Mouse (Mus musculus): ENCODE data around the gene Pnp2. TPM values are rescaled to one million over a fixed set of nuclear protein-coding genes. Genes with fewer than 3 reads are reported as not detected.
"Not testable (repeated sequence)": the region's sequence is repeated elsewhere in the genome, so short reads cannot be mapped to it uniquely, and the experiment has no call there.

Pnp2 gene
- total RNA-seq (2017): 3.5 and 4.7 TPM in 2 replicates

DNA sequence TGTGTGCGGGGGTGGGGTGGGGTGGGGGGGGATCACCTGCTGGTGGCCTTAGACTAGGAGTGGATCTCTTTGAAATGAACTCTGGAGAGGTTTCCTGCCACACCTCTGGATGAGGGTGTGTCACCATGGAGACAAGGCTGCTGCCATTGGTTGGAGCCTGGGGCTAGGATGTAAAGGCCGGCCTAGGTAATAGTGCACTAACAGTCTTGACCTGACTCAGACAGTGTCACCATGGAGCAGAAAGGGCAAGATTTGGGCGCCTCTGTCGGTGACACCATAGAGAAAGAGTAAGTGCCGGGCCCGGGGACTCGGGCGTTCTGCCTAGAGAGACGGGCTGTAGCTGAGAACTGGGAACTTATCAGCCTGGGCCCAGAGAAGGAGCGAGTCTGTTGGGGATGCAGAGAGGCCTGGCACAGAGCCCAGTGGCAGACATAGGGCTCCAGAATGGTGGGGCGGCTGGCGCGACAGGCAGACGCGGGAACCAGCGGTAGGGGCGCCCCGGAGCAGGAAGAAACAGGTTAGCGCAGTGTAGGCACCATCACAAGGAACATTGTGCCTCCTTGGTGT, at the start of gene Pnp2:
Gene Pnp2, plus strand, starts transcription at position 51 of the 567 bp plus-strand sequence.
- peak; percentile 85 to 94 for ATAC-seq (replicated peaks in 1 of 2; ENCODE audit: insufficient read depth in 1 of 2, low FRiP score in 2 of 2, low TSS enrichment in 1 of 2, low read depth in 1 of 2, poor library complexity in 2 of 2, severe bottlenecking in 2 of 2)

DNA sequence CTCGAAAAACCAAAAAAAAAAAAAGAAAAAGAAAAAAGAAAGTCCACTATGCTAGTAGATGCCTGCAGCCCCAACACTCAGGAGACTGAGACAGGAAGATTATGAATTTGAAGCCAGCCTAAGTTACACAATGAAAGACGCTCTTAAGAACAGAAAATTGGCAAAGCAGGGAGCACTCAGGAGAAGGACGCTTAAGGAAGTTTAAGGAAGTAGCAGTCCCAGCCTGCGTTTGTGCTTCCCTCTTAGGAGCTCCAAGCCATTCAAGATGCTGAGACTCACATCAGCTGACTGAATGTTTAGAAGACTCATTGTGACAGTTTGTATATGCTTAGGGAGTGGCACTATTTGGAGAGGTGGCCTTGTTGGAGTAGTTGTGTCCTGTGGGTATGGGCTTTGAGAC, 47.7 kb upstream of the Pnp2 start:
- ATAC-seq (replicated peaks in 1 of 2; ENCODE audit: insufficient read depth in 1 of 2, low FRiP score in 2 of 2, low TSS enrichment in 1 of 2, low read depth in 1 of 2, poor library complexity in 2 of 2, severe bottlenecking in 2 of 2): no peak

GRCm38 (mm10) chr14:50911356-50911755, 44.4 kb upstream of the Pnp2 start:
- no peak for ATAC-seq (replicated peaks in 1 of 2; ENCODE audit: insufficient read depth in 1 of 2, low FRiP score in 2 of 2, low TSS enrichment in 1 of 2, low read depth in 1 of 2, poor library complexity in 2 of 2, severe bottlenecking in 2 of 2)

- ATAC-seq (replicated peaks in 1 of 2; ENCODE audit: insufficient read depth in 1 of 2, low FRiP score in 2 of 2, low TSS enrichment in 1 of 2, low read depth in 1 of 2, poor library complexity in 2 of 2, severe bottlenecking in 2 of 2): not testable (repeated sequence)
Measured at GRCm38 (mm10) chr14:50923437-50923836, 32.4 kb upstream of the Pnp2 start.

DNA sequence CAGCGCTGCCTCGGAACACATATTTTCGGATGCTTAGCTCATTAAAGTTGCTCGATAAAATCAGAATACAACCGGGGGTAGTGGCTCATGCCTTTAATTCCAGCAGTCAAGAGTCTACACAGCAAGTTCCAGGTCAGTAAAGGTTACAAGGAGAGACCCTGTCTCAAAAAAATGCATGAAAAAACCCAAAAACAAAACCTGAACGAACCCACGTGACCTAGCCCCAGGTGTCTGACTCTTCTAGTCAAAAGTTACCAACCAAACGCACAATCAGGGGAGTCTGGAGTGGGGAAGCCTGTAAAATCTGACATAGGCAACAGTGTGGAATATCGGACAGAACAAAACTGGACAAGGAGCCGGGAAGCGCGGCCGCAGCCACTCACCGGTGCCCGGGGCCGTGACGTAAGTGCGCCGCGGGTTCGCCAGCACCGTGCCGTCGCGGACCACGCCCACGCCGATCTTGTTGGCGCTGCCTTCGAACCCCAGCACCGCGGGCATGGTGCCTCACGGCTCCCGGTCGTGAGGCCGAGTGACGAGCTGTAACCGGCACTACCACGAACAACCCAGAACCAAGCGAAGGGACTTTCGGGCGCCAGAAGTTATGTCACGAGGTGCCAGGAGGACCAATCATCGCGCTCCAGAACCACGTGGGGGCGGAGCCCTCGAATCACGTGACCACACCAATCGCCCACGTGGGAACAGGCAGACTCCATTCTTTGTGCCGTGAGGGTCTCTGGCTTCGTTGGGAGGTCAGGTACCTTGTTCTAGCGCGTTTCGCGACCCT, 31.3 kb upstream of the Pnp2 start, which contains the start of the genes Osgep and Apex1:
Gene Osgep, minus strand, starts transcription at position 613 of the 784 bp plus-strand sequence.
Gene Apex1, plus strand, starts transcription at position 688 of the 784 bp plus-strand sequence.
- ATAC-seq (replicated peaks in 1 of 2; ENCODE audit: insufficient read depth in 1 of 2, low FRiP score in 2 of 2, low TSS enrichment in 1 of 2, low read depth in 1 of 2, poor library complexity in 2 of 2, severe bottlenecking in 2 of 2): peak; percentile 91 to 93

GRCm38 (mm10) chr14:50925111-50925920, 30.5 kb upstream of the Pnp2 start:
- peak in 1 of 2 experiments; percentile 34; a peak in 1 of 4 replicates for ATAC-seq (replicated peaks in 1 of 2; ENCODE audit: insufficient read depth in 1 of 2, low FRiP score in 2 of 2, low TSS enrichment in 1 of 2, low read depth in 1 of 2, poor library complexity in 2 of 2, severe bottlenecking in 2 of 2)

DNA sequence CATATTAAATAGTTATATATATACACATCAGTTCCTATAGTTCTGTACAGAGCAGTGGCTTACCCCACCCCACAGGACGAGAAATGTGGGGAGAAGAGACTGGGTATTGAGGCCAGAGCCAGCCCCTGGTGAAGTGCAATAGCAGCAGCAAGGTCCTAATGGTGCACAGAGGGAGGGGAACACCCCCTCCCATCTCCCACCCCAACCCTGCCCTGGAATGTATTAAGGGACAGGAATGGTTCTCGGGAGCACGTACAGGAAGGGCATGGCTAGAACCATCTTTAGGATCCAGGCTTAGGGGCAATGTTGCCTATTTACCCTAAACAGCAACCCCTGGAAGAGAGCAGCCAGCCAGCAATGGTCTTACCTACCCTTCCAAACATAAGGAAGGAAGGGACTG, 28.4 kb upstream of the Pnp2 start:
- ATAC-seq (replicated peaks in 1 of 2; ENCODE audit: insufficient read depth in 1 of 2, low FRiP score in 2 of 2, low TSS enrichment in 1 of 2, low read depth in 1 of 2, poor library complexity in 2 of 2, severe bottlenecking in 2 of 2): no peak

DNA sequence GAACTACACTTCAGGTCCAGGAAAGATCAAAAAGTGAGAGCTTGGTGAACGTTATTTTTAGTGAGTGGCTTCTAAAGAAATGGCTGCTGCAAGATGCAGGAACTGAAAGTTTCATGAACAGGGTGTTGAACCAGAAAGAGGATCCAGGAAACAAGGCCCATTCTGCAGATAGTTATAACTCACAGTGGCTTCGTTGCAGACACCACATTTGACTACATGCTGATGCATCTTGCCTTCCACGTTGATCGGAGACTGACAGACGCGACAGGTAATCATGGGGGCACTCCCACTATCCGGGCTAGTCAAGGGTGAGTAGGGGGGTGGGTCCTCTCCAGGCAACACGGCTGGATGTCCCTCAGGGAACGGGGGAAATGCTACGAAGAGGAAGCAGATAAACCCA, 25.8 kb upstream of the Pnp2 start:
- no peak for ATAC-seq (replicated peaks in 1 of 2; ENCODE audit: insufficient read depth in 1 of 2, low FRiP score in 2 of 2, low TSS enrichment in 1 of 2, low read depth in 1 of 2, poor library complexity in 2 of 2, severe bottlenecking in 2 of 2)

- peak in 1 of 2 experiments; percentile 6; a peak in 1 of 4 replicates for ATAC-seq (replicated peaks in 1 of 2; ENCODE audit: insufficient read depth in 1 of 2, low FRiP score in 2 of 2, low TSS enrichment in 1 of 2, low read depth in 1 of 2, poor library complexity in 2 of 2, severe bottlenecking in 2 of 2)
Measured at GRCm38 (mm10) chr14:50930377-50930753, 25.4 kb upstream of the Pnp2 start.

DNA sequence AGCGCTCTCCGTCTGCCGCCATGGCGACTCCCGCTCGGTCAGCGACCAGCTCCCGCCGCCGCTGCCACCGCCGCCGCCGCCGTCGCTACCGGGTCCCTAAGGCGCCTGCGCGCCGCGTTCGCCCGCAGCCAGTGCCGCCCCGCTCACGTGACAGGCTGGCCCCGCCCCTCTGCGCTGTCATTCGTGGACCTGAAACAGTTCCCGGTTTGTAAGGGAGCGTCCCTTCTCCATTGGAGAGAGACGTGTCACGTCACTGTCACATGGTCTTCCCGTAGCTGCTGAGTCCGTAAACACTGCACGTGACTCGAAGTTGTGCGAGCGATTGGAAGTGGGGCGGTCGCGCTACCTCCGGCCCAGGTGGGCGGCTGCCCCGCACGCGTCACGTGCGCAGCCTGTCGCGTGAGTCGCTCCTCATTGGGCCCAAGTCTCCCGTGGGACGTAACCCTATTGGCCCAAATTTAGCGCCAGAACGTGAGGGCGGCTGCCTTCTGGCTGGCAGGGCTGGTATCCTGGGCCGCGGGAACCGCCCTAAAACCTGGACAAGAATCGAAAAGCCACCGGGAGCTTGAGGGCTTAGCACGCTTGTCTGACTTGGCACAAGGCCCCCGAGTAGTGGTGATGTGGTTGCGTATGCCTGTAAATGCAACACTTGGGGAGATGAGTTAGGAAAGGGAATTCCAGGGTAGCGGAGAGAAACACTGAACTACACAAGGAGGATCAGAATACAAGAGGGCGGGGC, 24.9 kb upstream of the Pnp2 start, which contains the start of the genes Pip4p1 and Pnp:
Gene Pip4p1, minus strand, starts transcription at position 103 of the 739 bp plus-strand sequence.
Gene Pnp, plus strand, starts transcription at position 329 of the 739 bp plus-strand sequence.
- peak; percentile 97 to 98 for ATAC-seq (replicated peaks in 1 of 2; ENCODE audit: insufficient read depth in 1 of 2, low FRiP score in 2 of 2, low TSS enrichment in 1 of 2, low read depth in 1 of 2, poor library complexity in 2 of 2, severe bottlenecking in 2 of 2)

- ATAC-seq (replicated peaks in 1 of 2; ENCODE audit: insufficient read depth in 1 of 2, low FRiP score in 2 of 2, low TSS enrichment in 1 of 2, low read depth in 1 of 2, poor library complexity in 2 of 2, severe bottlenecking in 2 of 2): peak in 1 of 2 experiments; percentile 17; a peak in 2 of 4 replicates
Measured at GRCm38 (mm10) chr14:50931493-50932020, 24.2 kb upstream of the Pnp2 start.

- no peak for ATAC-seq (replicated peaks in 1 of 2; ENCODE audit: insufficient read depth in 1 of 2, low FRiP score in 2 of 2, low TSS enrichment in 1 of 2, low read depth in 1 of 2, poor library complexity in 2 of 2, severe bottlenecking in 2 of 2)
Measured at GRCm38 (mm10) chr14:50936649-50937048, 19.1 kb upstream of the Pnp2 start.

- peak in 1 of 2 experiments; percentile 47; a peak in 2 of 4 replicates for ATAC-seq (replicated peaks in 1 of 2; ENCODE audit: insufficient read depth in 1 of 2, low FRiP score in 2 of 2, low TSS enrichment in 1 of 2, low read depth in 1 of 2, poor library complexity in 2 of 2, severe bottlenecking in 2 of 2)
Measured at GRCm38 (mm10) chr14:50938119-50938908, 17.5 kb upstream of the Pnp2 start.

- peak in 1 of 2 experiments; percentile 64; a peak in 1 of 4 replicates for ATAC-seq (replicated peaks in 1 of 2; ENCODE audit: insufficient read depth in 1 of 2, low FRiP score in 2 of 2, low TSS enrichment in 1 of 2, low read depth in 1 of 2, poor library complexity in 2 of 2, severe bottlenecking in 2 of 2)
Measured at GRCm38 (mm10) chr14:50938940-50939339, 16.9 kb upstream of the Pnp2 start.

DNA sequence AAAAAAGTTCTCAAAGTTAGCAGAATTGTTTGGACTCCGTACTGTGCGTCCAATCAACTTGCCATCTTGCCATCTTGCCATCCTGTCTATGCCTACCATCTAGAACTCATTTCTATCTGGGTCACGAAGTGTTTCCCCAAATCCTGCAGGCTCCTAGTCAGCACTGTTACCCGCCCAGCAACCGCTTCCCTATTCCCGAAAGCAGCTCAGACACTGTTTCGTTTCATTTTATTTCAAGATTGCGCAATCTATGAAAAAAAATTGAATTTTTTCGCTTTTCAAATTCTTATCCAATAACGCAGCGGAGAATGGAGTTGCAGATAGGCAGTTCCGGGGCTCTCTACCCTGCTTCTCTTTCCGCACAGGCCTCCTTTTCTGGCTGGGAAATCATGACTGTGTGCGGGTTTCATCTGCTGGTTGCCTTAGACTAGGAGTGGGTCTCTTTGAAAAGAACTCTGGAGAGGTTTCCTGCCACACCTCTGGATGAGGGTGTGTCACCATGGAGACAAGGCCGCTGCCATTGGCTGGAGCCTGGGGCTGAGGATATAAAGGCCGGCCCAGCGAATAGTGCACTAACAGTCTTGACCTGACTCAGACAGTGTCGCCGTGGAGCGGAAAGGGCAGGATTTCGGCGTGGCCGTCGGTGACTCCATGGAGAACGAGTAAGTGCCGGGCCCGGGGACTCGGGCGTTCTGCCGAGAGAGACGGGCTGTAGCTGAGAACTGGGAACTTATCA, 11.7 kb upstream of the Pnp2 start, which contains the start of gene Gm49342:
Gene Gm49342, plus strand, starts transcription at position 586 of the 736 bp plus-strand sequence.
- peak; percentile 97 to 98 for ATAC-seq (replicated peaks in 1 of 2; ENCODE audit: insufficient read depth in 1 of 2, low FRiP score in 2 of 2, low TSS enrichment in 1 of 2, low read depth in 1 of 2, poor library complexity in 2 of 2, severe bottlenecking in 2 of 2)
